Mouse (Mus musculus) layer of hippocampus, adult 18-20 months (tissue): Measurements from ENCODE around the gene Mn1. TPM values are rescaled to one million over a fixed set of nuclear protein-coding genes. Genes with fewer than 3 reads are reported as not detected.

Source experiments
- DNase-seq, 2 experiments: peaks; one replicate each; pipeline ENCODE4 v3.0.0; 2022; ENCODE audit warnings: low spot score in 2 of 2
- total RNA-seq, 2 experiments: library from RNA; stranded (reverse); gene quantifications; 2 replicates each; pipeline ENCODE4 v1.2.3; 2021

Gene Mn1
- total RNA-seq, 2 experiments from 2014 or later, result 39.1 to 41.8 TPM

DNA sequence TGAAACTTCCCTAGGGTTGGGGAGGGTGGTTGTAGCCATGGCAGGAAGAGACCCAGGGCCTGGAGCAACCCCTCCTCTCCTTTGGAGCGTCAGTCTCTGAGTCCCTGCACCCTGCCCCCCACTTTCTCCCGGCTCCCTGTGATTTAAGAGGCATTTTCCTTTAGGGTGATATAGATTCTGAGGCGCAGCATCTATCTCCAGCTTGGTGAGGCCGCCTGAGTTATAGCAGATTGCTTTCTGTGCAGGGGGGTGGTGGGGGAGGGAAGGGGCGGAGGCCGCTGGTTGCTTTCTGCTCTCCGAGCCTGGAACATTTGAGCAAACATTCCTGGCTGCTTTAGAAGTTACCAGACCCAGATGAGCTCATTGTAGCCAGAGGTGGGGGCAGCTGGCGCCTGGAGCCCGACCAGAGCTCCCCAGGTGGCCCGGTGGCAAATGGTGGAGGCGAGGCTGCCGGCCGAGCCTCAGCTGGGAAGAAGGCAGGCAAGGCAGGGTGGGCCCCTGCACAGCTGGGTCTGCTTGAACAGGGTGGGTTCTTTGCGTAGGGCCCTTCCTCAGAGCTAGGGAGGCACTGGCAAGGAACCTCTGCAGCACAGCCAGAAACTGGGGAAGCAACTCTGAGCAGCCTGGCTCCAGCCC lies 8.6 kb upstream of the Mn1 start:
- DNase-seq, result no peak

DNA sequence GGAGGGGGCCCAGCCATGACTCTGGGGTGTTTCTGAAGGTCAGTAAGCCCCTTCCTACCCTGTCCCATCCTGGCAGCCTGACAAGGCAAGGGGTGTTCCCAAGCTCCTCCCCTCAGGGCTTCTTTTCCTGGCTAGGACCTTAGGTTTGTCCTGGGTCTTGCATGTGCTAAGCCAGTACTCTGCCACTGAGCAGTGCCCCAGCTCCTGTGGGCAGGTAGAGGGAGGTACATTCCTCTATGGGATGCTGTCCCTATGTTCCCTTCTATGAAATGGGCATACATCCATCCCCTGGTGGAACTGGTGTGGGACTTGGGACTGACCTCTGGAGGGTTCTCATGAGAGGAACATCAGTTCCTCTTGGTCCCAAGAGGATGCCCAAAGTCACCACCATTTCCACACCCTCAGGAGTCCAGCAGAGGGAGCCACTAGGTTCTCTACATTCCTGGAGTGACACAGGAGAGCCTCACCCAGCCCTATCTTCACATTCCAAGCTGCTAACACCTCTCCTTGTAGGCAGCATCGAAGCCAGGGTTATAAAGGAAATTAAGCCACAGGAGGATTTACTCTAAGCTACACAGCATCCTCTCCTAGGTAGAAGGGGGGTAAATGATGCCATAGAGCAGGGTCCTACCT lies 7.6 kb upstream of the Mn1 start:
- peak in 1 of 2 experiments; percentile 63 for DNase-seq

DNA sequence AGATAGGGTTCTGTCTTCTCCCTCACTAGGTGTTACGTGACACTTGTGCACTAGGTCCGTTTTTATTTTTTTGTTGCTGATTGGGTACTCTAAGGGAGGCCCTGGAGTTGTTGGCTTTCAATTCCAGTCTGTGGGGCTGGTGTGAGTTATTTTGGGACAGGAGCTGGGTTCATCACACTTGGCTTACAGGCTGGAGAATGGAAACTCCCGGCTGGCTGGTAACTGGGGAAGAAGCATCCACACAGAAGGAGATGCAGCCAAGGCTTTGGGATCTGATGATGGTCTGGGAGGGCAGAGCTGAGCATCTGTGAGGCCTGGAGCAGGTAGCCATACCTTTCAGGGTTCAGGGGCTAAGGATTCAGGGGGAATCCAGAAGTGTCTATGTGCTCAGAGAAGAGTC lies 6.5 kb upstream of the Mn1 start:
- no peak for DNase-seq

DNA sequence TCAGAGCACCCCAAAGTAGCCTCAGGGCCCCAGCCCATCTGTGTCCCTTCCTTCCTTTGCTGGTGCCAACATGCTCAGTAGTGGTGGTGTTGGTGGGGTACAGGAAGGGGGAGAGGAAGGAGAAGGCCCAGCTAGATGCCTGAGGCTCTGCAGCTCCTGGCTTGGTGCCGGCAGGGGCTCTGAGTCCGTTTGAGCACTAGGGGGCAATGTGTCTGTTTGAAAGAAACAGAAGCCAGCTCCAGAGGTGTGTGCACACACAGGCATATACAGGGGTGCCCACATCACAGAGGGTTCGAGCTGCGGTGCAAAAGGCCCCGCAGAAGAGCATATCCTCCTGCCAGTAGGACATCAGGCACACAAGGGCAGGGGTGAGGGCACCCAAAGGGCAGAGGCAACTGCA lies 3.0 kb upstream of the Mn1 start:
- peak; percentile 76 to 87 for DNase-seq

DNA sequence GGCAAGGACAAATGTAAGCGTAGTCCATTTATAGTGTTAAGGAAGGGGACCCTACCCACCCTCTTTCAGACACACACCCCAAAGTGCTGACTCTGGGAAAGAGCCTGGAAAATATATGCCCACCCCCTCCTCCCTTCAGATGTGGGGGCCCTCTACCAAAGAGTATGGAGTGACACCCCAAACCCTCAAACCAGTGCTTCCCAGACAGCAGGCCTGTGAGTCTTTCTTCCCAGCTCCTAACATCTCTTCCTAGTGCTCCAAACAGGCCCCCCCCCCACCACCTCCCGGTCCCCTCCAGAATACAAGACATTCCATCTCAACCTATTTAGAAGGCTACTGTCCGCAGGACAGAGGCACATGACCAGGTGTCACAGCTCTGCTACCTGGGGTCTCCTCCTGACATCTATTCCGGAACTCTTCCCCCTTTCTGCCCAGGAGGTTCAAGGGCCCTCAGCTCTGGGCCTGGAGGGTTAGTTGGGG lies 2.4 kb upstream of the Mn1 start:
- DNase-seq, result no peak

DNA sequence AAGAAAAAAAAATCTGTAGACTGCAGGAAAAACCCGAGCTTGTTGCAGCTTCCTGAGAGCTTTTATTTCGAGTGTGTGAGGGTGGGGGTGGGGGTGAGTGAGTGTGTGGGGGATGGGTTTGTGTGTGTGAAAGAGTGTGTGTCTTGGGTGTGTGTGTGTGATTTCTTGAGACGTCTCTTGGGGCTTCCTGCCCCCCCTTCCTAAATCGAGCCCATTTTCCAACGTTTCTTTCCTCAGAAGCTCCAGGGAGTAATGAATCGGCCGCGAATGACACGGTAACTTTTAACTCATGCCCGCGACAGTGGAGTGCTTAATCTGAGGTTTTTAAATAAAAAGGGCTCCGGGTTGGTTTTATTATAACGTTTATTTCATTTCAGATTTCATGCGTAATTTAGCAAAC lies 1.6 kb upstream of the Mn1 start:
- DNase-seq, result no peak

DNA sequence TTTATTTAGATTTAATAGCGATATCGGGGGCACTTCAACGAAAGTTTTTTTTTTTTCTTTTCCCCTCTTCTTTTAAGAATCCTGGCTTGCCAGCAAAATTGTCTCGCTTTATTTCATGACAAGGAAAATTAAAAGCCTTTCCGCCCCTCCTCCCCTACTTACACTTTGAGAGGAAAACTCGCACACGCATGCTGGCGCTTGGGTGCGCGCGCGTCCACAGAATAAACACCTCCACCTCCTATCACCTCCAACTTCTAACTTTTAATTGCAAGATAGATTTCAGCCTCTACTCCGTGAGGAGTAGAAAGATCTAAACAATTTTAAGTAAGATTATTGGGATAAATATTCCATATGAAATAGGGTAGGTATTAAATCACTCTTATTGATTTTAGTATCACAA lies 1.1 kb upstream of the Mn1 start:
- no peak for DNase-seq

DNA sequence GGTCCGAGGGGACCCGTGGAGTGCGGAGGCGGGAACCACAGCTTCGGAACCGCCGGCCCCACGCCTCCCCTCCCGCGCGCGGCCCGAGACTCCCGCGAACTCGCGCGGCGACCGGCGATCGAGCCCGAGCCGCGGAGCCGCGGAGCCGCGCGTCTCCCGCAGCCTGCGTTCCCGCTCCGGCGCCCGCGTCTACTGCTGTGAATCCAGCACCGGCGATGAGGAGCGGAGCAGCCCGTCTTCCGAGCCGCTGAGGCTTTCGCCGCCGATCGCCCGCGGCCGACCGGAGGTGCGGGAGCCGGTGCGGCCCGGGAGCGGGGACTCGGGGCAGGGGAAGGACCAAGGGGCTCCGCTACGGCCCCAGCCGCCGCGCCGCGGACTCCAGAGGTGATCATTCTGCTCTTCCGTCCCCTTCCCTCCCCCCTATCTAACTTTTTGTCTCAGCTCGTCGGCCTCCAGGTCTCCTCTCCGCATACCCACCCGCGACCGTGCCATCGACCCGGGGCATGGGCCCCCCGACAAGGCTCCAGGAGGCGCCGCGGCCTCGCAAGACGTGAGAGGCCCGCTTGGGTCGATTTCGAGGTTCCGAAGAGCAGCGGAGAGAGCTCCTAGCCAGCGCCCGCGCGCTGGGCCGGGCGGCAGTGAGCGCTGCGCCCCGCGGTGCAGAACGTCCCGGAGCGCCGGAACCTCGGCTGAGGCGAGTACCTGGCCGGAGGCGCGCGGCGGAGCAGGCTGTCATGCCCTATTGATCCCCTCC lies 393 bp downstream of the Mn1 start:
- peak in 1 of 2 experiments; percentile 28 for DNase-seq

DNA sequence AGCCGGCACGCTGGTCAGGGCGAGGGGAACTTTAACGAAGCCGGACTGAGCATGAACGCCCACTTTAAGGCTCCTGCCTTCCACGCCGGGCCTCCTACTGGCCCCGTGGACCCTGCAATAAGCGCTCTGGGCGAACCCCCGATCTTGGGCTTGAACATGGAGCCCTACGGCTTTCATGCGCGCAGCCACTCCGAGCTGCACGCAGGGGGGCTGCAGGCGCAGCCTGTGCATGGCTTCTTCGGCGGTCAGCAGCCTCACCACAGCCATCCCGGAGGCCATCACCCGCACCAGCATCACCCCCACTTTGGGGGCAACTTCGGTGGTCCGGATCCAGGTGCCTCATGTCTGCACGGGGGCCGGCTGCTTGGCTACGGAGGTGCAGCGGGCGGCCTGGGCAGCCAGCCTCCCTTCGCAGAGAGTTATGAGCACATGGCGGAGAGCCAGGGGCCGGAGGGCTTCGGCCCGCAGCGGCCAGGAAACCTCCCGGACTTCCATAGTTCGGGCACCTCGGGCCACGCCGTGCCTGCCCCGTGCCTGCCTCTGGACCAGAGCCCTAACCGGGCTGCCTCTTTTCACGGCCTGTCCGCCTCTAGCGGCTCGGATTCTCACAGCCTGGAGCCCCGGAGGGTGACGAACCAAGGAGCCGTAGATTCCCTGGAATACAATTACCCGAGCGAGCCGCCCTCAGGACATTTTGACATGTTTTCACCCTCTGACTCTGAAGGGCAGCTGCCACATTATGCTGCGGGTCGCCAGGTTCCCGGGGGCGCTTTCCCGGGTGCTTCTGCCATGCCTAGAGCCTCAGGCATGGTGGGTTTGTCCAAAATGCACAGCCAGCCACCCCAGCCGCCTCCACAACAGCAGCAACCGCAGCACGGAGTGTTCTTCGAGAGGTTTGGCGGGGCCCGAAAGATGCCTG lies 1.3 kb downstream of the Mn1 start:
- peak in 1 of 2 experiments; percentile 40 for DNase-seq

DNA sequence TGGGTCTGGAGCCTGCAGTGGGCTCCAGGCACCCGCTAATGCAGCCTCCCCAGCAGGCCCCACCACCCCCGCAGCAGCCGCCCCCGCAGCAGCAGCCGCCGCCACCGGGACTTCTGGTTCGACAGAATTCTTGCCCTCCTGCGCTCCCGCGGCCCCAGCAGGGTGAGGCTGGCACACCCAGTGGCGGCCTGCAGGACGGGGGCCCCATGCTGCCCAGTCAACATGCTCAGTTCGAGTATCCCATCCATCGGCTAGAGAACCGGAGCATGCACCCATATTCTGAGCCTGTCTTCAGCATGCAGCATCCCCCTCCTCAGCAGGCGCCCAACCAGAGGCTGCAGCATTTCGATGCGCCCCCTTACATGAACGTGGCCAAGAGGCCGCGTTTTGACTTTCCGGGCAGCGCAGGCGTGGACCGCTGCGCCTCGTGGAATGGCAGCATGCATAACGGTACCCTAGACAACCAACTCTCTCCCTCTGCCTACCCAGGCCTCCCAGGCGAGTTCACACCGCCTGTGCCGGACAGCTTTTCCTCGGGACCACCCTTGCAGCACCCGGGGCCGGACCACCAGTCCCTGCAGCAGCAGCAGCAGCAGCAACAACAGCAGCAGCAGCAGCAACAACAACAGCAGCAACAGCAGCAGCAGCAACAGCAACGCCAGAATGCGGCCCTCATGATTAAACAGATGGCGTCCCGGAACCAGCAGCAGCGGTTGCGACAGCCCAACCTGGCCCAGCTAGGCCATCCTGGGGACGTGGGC lies 2.1 kb downstream of the Mn1 start:
- DNase-seq, result peak in 1 of 2 experiments; percentile 48

DNA sequence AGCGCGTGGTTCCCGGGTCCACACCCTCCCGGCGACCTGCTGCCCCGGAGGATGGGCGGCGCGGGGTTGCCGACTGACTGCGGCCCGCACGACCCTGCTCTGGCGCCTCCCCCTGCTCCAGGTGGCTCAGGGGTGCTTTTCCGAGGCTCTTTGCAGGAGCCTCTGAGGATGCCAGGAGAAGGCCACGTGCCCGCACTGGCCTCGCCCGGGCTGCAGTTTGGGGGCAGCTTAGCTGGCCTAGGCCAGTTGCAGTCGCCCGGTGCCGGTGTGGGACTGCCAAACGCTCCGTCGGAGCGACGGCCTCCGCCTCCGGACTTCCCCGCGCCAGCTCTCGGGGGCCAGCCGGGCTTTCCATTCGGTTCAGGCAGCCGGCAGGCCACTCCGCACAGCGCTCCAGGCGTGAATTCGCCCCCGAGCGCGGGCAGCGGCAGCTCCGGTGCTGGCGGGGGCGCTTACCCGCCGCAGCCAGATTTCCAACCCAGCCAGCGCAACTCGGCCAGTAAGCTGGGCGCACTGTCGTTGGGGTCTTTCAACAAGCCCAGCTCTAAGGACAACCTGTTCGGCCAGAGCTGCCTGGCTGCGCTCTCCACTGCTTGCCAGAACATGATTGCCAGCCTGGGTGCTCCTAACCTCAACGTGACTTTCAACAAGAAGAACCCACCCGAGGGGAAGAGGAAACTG lies 3.0 kb downstream of the Mn1 start:
- no peak for DNase-seq

DNA sequence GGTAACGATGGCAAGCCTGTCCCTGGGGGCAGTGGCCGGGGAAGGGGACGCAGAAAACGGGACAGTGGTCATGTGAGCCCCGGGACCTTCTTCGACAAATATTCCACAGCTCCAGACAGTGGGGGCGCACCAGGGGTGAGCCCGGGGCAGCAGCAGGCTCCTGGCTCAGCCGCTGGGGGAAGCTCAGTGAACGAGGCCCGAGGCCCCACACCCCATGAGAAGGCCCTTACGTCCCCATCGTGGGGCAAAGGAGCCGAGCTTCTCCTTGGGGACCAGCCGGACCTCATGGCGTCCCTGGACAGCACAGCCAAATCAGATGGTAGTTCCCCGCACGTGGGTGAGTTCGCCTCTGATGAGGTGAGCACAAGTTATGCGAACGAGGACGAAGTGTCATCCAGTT lies 3.7 kb downstream of the Mn1 start:
- DNase-seq, result no peak

DNA sequence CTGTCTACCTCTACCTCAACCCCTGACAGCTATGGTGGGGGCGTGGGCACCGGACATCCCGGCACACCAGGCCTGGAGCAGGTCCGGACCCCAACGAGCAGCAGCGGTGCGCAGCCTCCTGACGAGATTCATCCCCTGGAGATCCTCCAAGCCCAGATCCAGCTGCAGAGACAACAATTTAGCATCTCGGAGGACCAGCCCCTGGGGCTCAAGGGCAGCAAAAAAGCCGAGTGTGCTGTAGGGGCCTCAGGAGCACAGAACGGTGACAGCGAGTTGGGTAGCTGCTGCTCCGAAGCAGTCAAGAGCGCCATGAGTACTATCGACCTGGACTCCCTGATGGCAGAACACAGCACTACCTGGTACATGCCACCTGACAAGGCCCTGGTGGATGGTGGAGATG lies 4.3 kb downstream of the Mn1 start:
- no peak for DNase-seq

DNA sequence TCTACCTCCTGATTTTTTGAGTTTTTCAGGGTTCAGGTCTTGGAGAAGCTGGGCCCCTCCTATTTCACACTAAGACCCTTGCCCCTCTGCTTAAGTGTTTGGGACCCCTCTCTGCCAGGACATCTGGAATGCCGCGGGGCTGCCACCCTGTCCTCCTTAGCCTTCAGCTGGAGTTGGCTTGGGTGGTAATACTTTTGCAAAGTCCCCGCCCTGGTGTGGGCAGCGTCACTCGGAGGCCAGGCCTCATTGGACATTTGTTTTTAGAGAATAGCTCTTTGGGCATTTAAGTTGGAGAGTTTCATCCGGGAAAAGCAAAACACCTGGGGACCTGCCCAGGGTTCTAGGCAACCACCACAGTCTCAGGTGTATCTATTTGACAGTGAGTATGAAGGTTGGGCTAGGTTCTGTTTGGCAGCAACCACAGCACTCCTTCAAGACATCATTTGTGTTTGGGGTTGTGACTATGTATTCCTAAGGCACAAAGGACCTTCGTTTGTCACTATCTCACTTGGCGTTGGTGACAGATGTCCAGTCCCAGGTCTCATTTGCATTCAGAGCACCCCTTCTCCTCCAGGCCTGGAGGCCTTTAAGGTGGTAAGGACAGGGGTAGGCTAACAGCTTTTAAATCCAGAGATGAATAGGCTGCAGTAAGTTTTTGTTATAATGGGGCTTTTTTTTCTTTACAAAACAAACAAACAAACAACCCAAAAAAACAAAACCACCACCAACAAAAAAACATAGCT lies 5.1 kb downstream of the Mn1 start:
- DNase-seq, result no peak

DNA sequence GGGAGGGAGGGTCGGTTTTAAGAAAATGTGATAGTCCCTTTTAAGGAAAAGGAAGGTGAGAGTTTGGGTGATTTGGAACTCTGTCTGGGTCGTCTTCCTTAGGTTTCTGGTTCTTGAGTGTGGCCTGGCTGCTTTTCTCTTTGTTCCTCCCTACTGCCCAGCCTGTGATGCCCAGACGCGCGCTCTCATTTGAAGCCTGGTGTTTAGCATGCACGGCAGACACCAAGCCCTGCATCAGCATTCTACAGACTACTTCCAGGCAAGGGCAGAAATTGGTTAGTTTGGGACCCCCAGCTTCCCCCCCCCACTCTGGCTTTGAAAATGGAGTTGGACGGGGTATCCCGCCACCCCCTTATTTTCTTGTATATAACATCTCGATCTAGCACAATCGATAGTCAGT lies 5.8 kb downstream of the Mn1 start:
- DNase-seq, result no peak

DNA sequence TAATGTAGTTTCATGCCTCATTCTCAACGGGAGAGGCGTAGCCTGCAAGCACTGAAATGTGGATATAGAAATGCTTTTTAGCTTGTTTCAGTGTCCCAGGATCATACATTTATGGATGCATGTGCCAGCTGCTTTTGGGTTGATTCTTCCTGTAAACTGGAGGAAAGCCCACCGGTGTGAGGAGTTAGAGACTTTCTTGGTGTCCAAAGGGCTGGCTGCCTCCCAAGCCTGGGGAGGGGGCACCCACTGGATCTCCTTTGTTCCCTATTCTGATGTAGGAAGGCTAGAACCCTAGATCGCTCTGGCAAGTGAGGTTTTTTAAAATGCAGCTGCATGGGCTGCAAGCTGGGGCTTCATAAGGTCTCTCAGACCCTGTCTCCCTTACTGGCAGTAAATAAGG lies 6.5 kb downstream of the Mn1 start:
- DNase-seq, result no peak

DNA sequence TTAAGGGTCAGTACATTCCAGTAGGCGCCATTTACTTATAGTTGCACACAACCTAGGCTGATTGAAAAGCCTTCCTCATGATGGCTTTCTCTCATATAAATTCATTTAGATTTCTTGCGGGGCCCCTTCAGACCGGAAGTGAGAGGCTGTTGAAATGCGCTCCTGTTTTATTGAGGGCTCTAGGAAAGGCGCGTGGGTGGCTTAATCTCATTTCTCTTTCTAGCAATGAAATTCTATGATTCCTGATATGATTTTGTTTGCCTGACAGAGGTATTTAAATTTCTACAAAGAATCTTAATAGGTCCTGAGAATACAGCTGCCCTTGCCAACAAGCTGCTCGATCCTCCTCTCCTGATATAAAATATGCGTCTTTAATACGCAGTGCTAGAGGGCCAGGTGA lies 8.7 kb downstream of the Mn1 start:
- DNase-seq, result no peak

DNA sequence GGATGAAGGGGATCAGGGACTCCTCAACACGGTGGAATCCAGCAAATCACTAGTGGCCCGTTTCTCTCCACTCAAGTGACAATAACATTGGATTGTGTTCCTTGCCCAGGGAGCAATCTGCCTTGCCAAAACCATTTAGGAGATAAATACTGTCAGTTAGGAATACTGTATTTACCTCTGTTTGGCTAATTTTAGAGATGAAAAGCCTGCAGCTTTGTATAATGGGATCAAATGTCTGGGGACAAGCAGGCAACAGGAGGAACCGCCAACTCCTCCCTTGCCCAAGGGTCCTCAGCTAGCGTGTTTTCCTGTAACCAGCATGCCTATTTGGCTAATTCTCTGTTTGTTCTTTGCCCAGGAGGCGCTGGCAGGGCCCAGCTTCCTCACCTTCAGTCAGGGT lies 9.1 kb downstream of the Mn1 start:
- DNase-seq, result no peak

DNA sequence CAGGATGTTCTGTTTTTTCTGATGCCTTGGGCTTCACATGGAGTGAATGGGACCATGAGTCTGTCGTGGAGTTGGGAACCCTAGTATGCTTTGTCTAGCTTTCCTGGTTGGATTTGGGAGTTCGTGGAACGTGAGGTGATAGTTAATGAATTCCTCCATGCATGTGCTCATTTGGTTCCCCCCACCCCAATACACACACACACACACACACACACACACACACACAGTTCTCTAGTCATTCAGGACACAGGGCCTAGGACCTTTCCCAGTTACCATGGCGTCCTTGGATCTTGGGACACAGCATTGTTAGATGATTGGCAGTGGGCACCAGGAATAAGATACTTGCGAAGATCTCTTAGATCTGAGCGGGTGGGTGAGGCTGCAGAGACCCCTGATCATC lies 11.7 kb downstream of the Mn1 start:
- no peak for DNase-seq
